Mouse (Mus musculus) right cerebral cortex, postnatal 36 days (tissue): ENCODE data around the gene Ankrd23.
A peak's percentile ranks its signal among the peaks of the same experiment; 100 is the strongest.
"Not testable (repeated sequence)": the region's sequence is repeated elsewhere in the genome, so short reads cannot be mapped to it uniquely, and the experiment has no call there.

Source experiments
- DNase-seq, 2 experiments: peaks; one replicate each; pipeline ENCODE4 v3.0.0; 2022; ENCODE audit warnings: low spot score in 2 of 2, mixed read lengths in 1 of 2

The Ankrd23 gene

GRCm38 (mm10) chr1:36536783-36537182, at the start of gene Ankrd23:
Gene Ankrd23, minus strand, starts transcription at chr1:36536883.
- DNase-seq, result not testable (repeated sequence)

- no peak for DNase-seq
These were observed 49.6 kb upstream of the Ankrd23 start for GRCm38 (mm10) chr1:36586288-36586687.

- DNase-seq, result no peak
These were observed 46.9 kb upstream of the Ankrd23 start for GRCm38 (mm10) chr1:36583408-36584116.

GRCm38 (mm10) chr1:36582211-36582610, 45.5 kb upstream of the Ankrd23 start:
- no peak for DNase-seq

- DNase-seq, result no peak
These were observed 44.6 kb upstream of the Ankrd23 start for GRCm38 (mm10) chr1:36581260-36581659.

- peak in 1 of 2 experiments; percentile 35 for DNase-seq
These were observed 43.9 kb upstream of the Ankrd23 start for GRCm38 (mm10) chr1:36580384-36581207.

GRCm38 (mm10) chr1:36579974-36580383, 43.3 kb upstream of the Ankrd23 start:
- no peak for DNase-seq

- DNase-seq, result no peak
These were observed 40.5 kb upstream of the Ankrd23 start for GRCm38 (mm10) chr1:36576991-36577675.

- no peak for DNase-seq
These were observed 38.7 kb upstream of the Ankrd23 start for GRCm38 (mm10) chr1:36575347-36575746.

GRCm38 (mm10) chr1:36574196-36574955, 37.7 kb upstream of the Ankrd23 start:
- DNase-seq, result no peak

- DNase-seq, result no peak
These were observed 36.8 kb upstream of the Ankrd23 start for GRCm38 (mm10) chr1:36573524-36573923.

GRCm38 (mm10) chr1:36572709-36573108, 36.0 kb upstream of the Ankrd23 start:
- DNase-seq, result no peak

- no peak for DNase-seq
These were observed 35.5 kb upstream of the Ankrd23 start for GRCm38 (mm10) chr1:36572140-36572700.

- DNase-seq, result no peak
These were observed 34.9 kb upstream of the Ankrd23 start for GRCm38 (mm10) chr1:36571627-36572026.

- no peak for DNase-seq
These were observed 33.6 kb upstream of the Ankrd23 start for GRCm38 (mm10) chr1:36570320-36570719.

GRCm38 (mm10) chr1:36569694-36570276, 33.1 kb upstream of the Ankrd23 start:
- no peak for DNase-seq

- DNase-seq, result no peak
These were observed 32.1 kb upstream of the Ankrd23 start for GRCm38 (mm10) chr1:36568776-36569175.

GRCm38 (mm10) chr1:36567818-36568603, 31.3 kb upstream of the Ankrd23 start:
- no peak for DNase-seq

- DNase-seq, result no peak
These were observed 29.7 kb upstream of the Ankrd23 start for GRCm38 (mm10) chr1:36566425-36566824.

GRCm38 (mm10) chr1:36564101-36564500, 27.4 kb upstream of the Ankrd23 start:
- DNase-seq, result no peak
